Mouse (Mus musculus): ENCODE results near the gene Pitpnm2.

DNA sequence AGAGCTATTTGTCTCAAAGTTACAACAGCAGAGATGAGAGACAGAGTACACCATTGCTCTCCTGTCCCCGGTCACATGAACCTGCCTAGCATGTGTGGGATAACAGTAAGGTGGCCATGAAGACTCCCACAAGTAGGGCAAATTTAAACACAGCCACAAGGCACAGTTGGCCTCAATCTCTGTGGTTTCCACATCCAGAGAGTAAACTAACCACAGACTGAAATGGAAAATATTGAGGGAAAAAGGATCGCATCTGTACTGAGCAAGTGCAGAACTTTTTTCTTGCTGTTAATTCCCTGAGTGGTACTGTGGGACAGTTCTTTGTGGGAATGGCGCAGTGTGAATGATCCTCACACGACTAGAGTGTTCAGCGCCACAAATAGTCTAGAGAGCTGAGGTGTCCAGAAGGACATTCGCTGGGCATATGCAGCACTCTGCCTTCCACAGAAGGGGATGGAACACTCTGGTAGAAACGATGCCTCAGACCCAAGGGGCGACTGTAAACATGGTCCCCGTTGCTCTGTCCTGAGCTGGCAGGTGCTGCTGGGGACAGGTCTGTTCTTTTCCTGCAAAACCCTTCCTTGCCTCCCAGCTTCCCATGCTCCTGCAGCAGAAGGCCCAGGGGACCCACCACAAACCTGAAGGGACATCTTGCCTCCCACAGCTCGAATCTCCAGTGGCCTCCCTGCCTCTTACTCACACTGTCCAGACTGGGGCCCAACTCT lies 59.3 kb downstream of the Pitpnm2 start:
- no peak for TF ChIP-seq CTCF (IDR thresholded peaks at IDR 0.05; ENCODE audit: low read depth)
- TF ChIP-seq EP300 (IDR thresholded peaks at IDR 0.05; ENCODE audit: low read depth), result no peak

Measured in liver, embryonic 14.5 days (tissue).